Mouse (Mus musculus): ENCODE data around the gene Hpcal1. TPM values are rescaled to one million over a fixed set of nuclear protein-coding genes. Genes with fewer than 3 reads are reported as not detected.

Hpcal1 gene
- polyA plus RNA-seq, 1 experiment: 15.1 TPM

- Histone ChIP-seq H3K4me3 (ENCODE audit: control insufficient read depth, low read depth, low read length) (no peak overlapping the region), H3K27me3 (ENCODE audit: control insufficient read depth, insufficient read depth, low read length) (no peaks in the 10 kb centered on the region), H3K27ac (ENCODE audit: control insufficient read depth, insufficient read depth, low read depth, low read length) (no peak overlapping the region), H3K36me3 (ENCODE audit: control insufficient read depth, insufficient read depth, low read length) (no peaks in the 10 kb centered on the region), H3K4me1 (ENCODE audit: control insufficient read depth, insufficient read depth, low read length) (no peaks in the 10 kb centered on the region)
- TF ChIP-seq CTCF (IDR thresholded peaks at IDR 0.05; ENCODE audit: control insufficient read depth, insufficient read depth, insufficient replicate concordance, low read depth, low read length) (no peak), POLR2A (IDR thresholded peaks at IDR 0.05; ENCODE audit: control insufficient read depth, low read depth, low read length) (no peak)
Measured at GRCm38 (mm10) chr12:17673729-17674128, 16.9 kb upstream of the Hpcal1 start.

DNA sequence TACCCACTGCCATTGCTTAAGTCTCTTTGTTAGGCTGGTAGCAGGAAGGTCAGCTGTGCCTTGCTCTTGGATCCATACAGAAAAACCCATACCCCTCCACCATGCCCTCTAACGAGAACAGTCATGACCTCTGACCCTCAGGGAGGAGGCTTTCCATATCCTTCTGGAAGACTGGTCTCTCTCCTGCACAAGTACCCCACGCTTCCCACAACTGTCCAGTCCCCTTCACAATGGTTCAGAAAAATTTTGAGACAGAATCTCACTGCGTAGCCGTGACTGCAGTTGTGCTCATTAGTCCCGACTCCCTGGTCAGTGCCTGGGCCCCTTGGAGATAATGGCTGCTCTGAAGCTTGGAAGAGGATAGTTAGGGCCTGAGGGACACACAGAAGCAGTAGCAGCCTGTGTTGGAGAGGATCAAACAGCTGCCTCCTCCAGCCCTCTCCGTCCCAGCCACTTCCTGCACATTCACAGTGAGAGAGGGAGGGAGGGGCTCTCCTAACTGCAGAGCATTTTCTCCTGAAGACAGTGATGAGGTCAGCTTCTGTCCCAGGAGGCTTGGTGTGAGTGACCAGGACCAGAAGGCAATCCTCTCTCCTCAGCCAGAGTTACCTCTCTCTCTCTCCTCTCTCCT, 16.4 kb upstream of the Hpcal1 start:
- TF ChIP-seq POLR2A (IDR thresholded peaks at IDR 0.05; ENCODE audit: control insufficient read depth, low read depth, low read length) (no peak), CTCF (IDR thresholded peaks at IDR 0.05; ENCODE audit: control insufficient read depth, insufficient read depth, insufficient replicate concordance, low read depth, low read length) (no peak)
- no peaks in the 10 kb centered on the region for H3K4me1 ChIP-seq (ENCODE audit: control insufficient read depth, insufficient read depth, low read length)
- no peaks in the 10 kb centered on the region for H3K27me3 ChIP-seq (ENCODE audit: control insufficient read depth, insufficient read depth, low read length)
- no peaks in the 10 kb centered on the region for H3K36me3 ChIP-seq (ENCODE audit: control insufficient read depth, insufficient read depth, low read length)
- H3K27ac ChIP-seq (ENCODE audit: control insufficient read depth, insufficient read depth, low read depth, low read length): no peak overlapping the region
- H3K4me3 ChIP-seq (ENCODE audit: control insufficient read depth, low read depth, low read length): no peak overlapping the region

- Histone ChIP-seq H3K27me3 (ENCODE audit: control insufficient read depth, insufficient read depth, low read length) (no peaks in the 10 kb centered on the region), H3K4me3 (ENCODE audit: control insufficient read depth, low read depth, low read length) (no peak overlapping the region), H3K36me3 (ENCODE audit: control insufficient read depth, insufficient read depth, low read length) (no peaks in the 10 kb centered on the region), H3K27ac (ENCODE audit: control insufficient read depth, insufficient read depth, low read depth, low read length) (no peak overlapping the region), H3K4me1 (ENCODE audit: control insufficient read depth, insufficient read depth, low read length) (no peaks in the 10 kb centered on the region)
- no peak for TF ChIP-seq CTCF (IDR thresholded peaks at IDR 0.05; ENCODE audit: control insufficient read depth, insufficient read depth, insufficient replicate concordance, low read depth, low read length)
Measured at GRCm38 (mm10) chr12:17677743-17678142, 12.9 kb upstream of the Hpcal1 start.

- no peaks in the 10 kb centered on the region for H3K4me1 ChIP-seq (ENCODE audit: control insufficient read depth, insufficient read depth, low read length)
- no peaks in the 10 kb centered on the region for H3K36me3 ChIP-seq (ENCODE audit: control insufficient read depth, insufficient read depth, low read length)
- no peak overlapping the region for H3K27ac ChIP-seq (ENCODE audit: control insufficient read depth, insufficient read depth, low read depth, low read length)
- TF ChIP-seq POLR2A (IDR thresholded peaks at IDR 0.05; ENCODE audit: control insufficient read depth, low read depth, low read length) (no peak), CTCF (IDR thresholded peaks at IDR 0.05; ENCODE audit: control insufficient read depth, insufficient read depth, insufficient replicate concordance, low read depth, low read length) (no peak)
- no peaks in the 10 kb centered on the region for H3K27me3 ChIP-seq (ENCODE audit: control insufficient read depth, insufficient read depth, low read length)
- no peak overlapping the region for H3K4me3 ChIP-seq (ENCODE audit: control insufficient read depth, low read depth, low read length)
Measured at GRCm38 (mm10) chr12:17679571-17679970, 11.1 kb upstream of the Hpcal1 start.

DNA sequence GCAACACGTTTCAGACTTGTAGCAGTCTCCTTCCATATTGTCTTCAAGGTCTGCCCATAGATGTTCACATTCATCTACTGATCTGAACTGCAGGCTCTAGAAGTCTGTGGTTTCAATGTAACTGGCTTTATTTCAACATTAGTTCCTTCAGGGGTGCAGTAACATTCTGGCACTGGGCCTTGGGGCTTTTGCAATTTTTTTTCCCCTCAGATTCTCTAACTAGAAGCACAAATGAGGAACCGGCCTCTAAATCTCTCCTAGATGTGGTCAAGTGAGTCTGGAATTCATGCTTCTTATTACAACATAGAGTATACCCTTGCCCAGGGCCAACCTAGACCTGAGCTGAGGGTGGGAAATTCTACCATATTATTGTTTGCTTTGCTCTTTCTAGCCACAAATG, 8.5 kb upstream of the Hpcal1 start:
- no peak for TF ChIP-seq CTCF (IDR thresholded peaks at IDR 0.05; ENCODE audit: control insufficient read depth, insufficient read depth, insufficient replicate concordance, low read depth, low read length)
- TF ChIP-seq POLR2A (IDR thresholded peaks at IDR 0.05; ENCODE audit: control insufficient read depth, low read depth, low read length): no peak
- Histone ChIP-seq H3K4me1 (ENCODE audit: control insufficient read depth, insufficient read depth, low read length) (no peaks in the 10 kb centered on the region), H3K27me3 (ENCODE audit: control insufficient read depth, insufficient read depth, low read length) (no peaks in the 10 kb centered on the region), H3K36me3 (ENCODE audit: control insufficient read depth, insufficient read depth, low read length) (no peaks in the 10 kb centered on the region), H3K4me3 (ENCODE audit: control insufficient read depth, low read depth, low read length) (no peak overlapping the region), H3K27ac (ENCODE audit: control insufficient read depth, insufficient read depth, low read depth, low read length) (no peak overlapping the region)

GRCm38 (mm10) chr12:17684315-17684714, 6.3 kb upstream of the Hpcal1 start:
- no peak overlapping the region for H3K4me3 ChIP-seq (ENCODE audit: control insufficient read depth, low read depth, low read length)
- no peaks in the 10 kb centered on the region for H3K36me3 ChIP-seq (ENCODE audit: control insufficient read depth, insufficient read depth, low read length)
- no peaks in the 10 kb centered on the region for H3K4me1 ChIP-seq (ENCODE audit: control insufficient read depth, insufficient read depth, low read length)
- no peak overlapping the region for H3K27ac ChIP-seq (ENCODE audit: control insufficient read depth, insufficient read depth, low read depth, low read length)
- no peaks in the 10 kb centered on the region for H3K27me3 ChIP-seq (ENCODE audit: control insufficient read depth, insufficient read depth, low read length)
- TF ChIP-seq POLR2A (IDR thresholded peaks at IDR 0.05; ENCODE audit: control insufficient read depth, low read depth, low read length): no peak
- no peak for TF ChIP-seq CTCF (IDR thresholded peaks at IDR 0.05; ENCODE audit: control insufficient read depth, insufficient read depth, insufficient replicate concordance, low read depth, low read length)

GRCm38 (mm10) chr12:17686116-17686515, 4.5 kb upstream of the Hpcal1 start:
- Histone ChIP-seq H3K4me3 (ENCODE audit: control insufficient read depth, low read depth, low read length) (no peak overlapping the region), H3K36me3 (ENCODE audit: control insufficient read depth, insufficient read depth, low read length) (no peaks in the 10 kb centered on the region), H3K27ac (ENCODE audit: control insufficient read depth, insufficient read depth, low read depth, low read length) (no peak overlapping the region), H3K4me1 (ENCODE audit: control insufficient read depth, insufficient read depth, low read length) (no peaks in the 10 kb centered on the region; the same call in 1 of the 2 replicates), H3K27me3 (ENCODE audit: control insufficient read depth, insufficient read depth, low read length) (no peaks in the 10 kb centered on the region)
- TF ChIP-seq POLR2A (IDR thresholded peaks at IDR 0.05; ENCODE audit: control insufficient read depth, low read depth, low read length): no peak
- TF ChIP-seq CTCF (IDR thresholded peaks at IDR 0.05; ENCODE audit: control insufficient read depth, insufficient read depth, insufficient replicate concordance, low read depth, low read length): no peak

DNA sequence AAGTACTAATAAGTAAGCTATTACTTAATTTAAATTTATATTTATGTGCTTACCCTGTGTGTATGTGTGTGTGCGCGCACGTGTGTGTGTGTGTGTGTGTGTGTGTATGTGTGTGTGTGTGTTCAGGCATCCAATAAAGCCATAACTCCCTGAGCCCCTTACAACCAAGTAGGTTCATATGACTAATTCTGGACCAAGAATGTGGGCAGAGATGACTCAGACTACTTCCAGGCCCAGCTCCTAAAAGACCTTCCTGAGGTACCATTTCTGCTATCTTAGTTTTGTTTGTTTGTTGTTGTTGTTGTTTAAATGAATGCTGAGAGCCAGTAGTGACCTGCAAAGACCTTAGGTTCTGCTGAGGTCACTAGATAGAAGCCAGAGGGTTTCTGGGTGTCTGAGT, 1.7 kb upstream of the Hpcal1 start:
- no peak for TF ChIP-seq POLR2A (IDR thresholded peaks at IDR 0.05; ENCODE audit: control insufficient read depth, low read depth, low read length)
- no peak for TF ChIP-seq CTCF (IDR thresholded peaks at IDR 0.05; ENCODE audit: control insufficient read depth, insufficient read depth, insufficient replicate concordance, low read depth, low read length)

More for the DNA sequence above, 1.7 kb upstream of the Hpcal1 start:
- no peaks in the 10 kb centered on the region for H3K36me3 ChIP-seq (ENCODE audit: control insufficient read depth, insufficient read depth, low read length)
- no peak overlapping the region for H3K4me3 ChIP-seq (ENCODE audit: control insufficient read depth, low read depth, low read length)
- no peak overlapping the region for H3K27ac ChIP-seq (ENCODE audit: control insufficient read depth, insufficient read depth, low read depth, low read length)
- H3K4me1 ChIP-seq (ENCODE audit: control insufficient read depth, insufficient read depth, low read length): peaks cover 8% of the 10 kb centered on the region
- no peaks in the 10 kb centered on the region for H3K27me3 ChIP-seq (ENCODE audit: control insufficient read depth, insufficient read depth, low read length)
